Mouse (Mus musculus) adrenal gland (tissue): ENCODE measurements around the gene Osbpl5.

Experiments used
- intact Hi-C: fragments of 180-260 bp; cut with DNase I; formaldehyde crosslinking; loops from one replicate; pipeline ENCODE4 v1.15.1; 2025

Gene Osbpl5

DNA sequence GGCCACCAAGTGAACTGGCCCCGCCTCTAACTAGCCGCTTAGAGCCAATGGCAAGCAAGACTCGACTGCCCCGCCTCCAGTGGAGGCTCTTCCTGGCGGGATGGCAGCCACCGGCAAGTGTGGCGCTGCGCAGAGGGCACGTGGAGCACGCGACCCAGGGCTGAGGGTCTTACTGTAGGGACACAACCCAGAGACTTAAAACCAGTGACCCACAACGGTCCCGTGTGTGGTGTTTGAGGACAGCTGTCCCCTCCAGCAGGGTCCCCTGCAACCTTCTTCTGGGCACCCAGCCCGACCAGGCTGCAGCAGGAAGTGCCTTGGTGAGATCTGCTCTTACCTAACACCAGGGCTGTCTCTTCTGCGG is 224 bp upstream of the Osbpl5 start:
- intact Hi-C loops: loop anchor here (10.0 kb wide), 1 partner anchor 172 kb away; no protein-coding TSS in a partner anchor

DNA sequence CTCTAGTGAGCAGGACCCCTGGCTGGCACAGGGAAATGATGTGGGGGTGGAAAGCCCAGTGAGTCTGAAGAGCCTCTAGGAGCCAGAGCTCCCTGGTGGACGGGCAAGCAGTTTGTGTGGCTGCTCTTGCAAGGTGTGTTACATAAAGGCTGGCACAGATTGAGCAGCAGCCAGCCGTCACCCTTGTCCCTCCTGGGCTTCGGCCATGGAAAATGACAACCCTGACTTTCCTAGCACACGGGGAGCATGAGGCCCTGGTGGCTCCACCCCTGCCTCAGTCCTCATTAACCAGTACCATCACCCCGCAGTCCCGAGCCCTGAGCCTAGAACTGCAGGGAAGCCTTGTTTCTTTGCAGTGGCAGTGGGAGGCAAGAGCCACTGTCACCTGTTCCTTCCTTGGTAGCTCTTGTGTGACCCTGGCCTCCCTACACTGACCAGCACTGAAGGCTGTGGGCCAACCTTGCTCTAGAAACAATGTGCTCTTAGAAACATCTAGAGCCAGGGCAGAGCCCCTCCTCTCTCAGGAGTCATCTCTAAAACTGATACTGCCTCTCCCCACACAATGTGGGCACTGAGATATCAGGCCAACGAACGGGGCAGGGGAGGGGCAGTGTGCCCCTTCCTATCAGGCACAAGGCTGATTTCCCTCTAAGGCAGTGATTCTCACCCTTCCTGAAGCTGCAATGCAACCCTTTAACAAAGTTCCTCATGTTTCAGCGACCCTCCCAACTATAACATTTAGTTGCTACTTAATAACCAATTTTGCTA is 1.2 kb downstream of the Osbpl5 start:
- intact Hi-C loops: loop anchor here (10.0 kb wide), 1 partner anchor 171 kb away; no protein-coding TSS in a partner anchor

GRCm38 (mm10) chr7:143753990-143754715 is 2.6 kb downstream of the Osbpl5 start:
- intact Hi-C loops: loop anchor here (10.0 kb wide), 1 partner anchor 169 kb away; no protein-coding TSS in a partner anchor

GRCm38 (mm10) chr7:143752606-143753005 is 4.2 kb downstream of the Osbpl5 start:
- intact Hi-C loops: loop anchor here (10.0 kb wide), 1 partner anchor 168 kb away; no protein-coding TSS in a partner anchor

- intact Hi-C loops: loop anchor here (10.0 kb wide), 1 partner anchor 167 kb away; no protein-coding TSS in a partner anchor
Observed at GRCm38 (mm10) chr7:143752056-143752455, 4.7 kb downstream of the Osbpl5 start.

- intact Hi-C loops: loop anchor here (10.0 kb wide), 1 partner anchor 167 kb away; no protein-coding TSS in a partner anchor
Observed at GRCm38 (mm10) chr7:143751380-143751779, 5.4 kb downstream of the Osbpl5 start.

- intact Hi-C loops: no loop called here
Observed at GRCm38 (mm10) chr7:143749045-143749444, 7.7 kb downstream of the Osbpl5 start.

- intact Hi-C loops: loop anchor here (1.0 kb wide), 1 partner anchor 42 kb away; no protein-coding TSS in a partner anchor
Observed at GRCm38 (mm10) chr7:143748041-143748868, 8.5 kb downstream of the Osbpl5 start.

DNA sequence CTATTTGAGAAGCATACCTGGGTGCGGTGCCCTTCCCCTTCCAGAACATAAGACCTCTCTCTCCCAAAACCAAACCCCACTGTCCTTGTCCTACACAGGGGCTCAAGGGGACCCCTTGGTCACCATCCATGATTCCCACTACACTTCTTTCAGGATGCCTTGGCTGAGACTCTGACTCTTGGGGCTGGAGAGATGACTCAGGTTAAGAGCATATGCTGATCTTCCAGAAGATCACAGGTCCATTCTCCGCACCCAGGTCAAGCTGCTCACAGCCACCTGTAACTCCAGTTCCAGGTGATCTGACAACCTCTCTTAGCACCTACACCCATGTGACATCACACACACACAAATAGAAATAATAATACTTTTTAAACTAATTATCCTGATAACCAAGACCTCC is 16.1 kb downstream of the Osbpl5 start:
- intact Hi-C loops: no loop called here

DNA sequence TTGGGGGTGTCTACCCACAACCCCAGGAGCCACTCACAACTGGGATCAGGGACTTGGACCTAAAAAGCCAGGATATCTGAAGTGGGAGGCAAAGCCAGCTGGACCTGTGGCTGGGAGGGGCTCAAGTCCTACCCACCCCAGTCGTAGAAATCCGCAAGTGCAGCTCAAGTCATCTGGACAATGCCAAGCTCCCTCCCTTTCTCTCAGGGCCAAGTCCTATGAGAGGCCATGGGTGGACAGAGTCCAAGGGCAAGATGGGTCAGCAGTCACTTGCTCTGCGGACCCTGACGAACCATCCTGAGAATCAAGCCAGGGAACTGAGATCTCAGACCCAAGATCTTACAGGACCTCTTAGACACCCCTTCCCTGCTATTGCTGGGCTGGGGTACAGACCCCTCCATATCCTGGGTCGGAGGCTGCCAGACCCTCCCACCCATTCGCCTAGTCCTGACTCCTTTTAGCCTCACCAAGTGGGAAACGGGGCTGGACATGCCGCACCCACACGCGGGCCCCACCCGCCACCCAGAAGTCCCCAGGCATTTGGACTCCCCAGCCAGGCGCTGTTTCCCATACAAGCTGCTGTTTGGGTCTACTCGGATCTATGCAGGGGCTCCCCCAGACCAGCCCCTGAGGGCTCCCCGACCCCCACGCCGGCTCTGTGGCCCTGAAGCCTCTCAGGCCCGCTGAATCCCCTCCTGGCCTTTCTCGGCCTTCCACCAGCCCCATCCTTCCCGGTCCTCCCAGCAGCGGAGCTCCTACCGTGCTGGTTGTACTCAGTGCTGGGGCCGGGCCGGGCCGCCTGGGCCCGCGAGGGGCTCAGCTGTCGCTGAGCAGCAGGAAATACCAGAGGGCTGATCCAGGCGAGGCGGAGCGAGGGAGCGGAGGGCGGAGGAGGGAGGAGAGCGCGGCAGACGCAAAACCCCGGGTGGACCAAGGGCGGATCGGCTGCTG is 17.0 kb downstream of the Osbpl5 start:
- intact Hi-C loops: no loop called here

GRCm38 (mm10) chr7:143738601-143739006 is 18.2 kb downstream of the Osbpl5 start:
- intact Hi-C loops: no loop called here

DNA sequence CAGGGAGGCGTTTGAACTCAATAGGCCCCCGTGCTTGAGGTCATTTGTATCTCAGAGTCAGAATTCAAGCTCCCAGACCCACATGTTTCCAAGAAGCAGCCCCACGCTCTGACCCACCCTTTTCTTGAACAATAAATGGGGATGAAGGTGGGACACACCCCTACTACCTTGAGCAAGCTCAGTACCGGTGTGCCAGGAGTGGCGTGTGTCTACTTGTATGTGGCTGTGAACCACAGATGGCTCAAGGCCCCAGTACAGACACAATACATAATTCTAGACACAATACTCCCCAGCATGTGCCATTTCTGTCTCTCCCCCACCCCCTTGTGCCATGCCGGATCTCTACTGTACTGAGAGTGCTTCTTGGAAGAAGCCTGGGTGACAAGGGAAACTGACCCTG is 18.6 kb downstream of the Osbpl5 start:
- intact Hi-C loops: no loop called here

DNA sequence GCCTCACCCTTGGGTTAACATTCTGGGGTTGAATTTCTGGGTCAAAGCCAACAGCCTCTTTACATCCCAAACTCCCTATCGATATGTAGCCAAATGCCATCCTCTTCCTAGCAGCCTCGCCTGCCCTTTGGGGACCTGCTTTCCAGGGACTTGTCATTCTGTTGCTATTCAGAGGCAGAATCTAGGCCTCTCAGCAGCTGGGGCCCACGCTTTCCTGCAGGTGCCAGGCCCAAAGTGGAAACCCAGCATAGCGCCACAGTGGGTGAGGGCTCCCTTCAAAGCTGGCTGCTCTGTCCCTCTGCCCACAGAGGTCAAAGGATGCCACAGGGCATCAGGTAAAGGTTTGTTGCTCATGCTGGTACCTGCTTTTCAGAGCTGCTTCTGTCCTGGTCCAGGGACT is 23.0 kb downstream of the Osbpl5 start:
- intact Hi-C loops: no loop called here

GRCm38 (mm10) chr7:143729886-143730285 is 26.9 kb downstream of the Osbpl5 start:
- intact Hi-C loops: no loop called here

GRCm38 (mm10) chr7:143726396-143726795 is 30.4 kb downstream of the Osbpl5 start:
- intact Hi-C loops: no loop called here

- intact Hi-C loops: no loop called here
Observed at GRCm38 (mm10) chr7:143723841-143724240, 32.9 kb downstream of the Osbpl5 start.

GRCm38 (mm10) chr7:143722646-143723045 is 34.1 kb downstream of the Osbpl5 start:
- intact Hi-C loops: no loop called here

- intact Hi-C loops: no loop called here
Observed at GRCm38 (mm10) chr7:143717811-143718210, 39.0 kb downstream of the Osbpl5 start.

DNA sequence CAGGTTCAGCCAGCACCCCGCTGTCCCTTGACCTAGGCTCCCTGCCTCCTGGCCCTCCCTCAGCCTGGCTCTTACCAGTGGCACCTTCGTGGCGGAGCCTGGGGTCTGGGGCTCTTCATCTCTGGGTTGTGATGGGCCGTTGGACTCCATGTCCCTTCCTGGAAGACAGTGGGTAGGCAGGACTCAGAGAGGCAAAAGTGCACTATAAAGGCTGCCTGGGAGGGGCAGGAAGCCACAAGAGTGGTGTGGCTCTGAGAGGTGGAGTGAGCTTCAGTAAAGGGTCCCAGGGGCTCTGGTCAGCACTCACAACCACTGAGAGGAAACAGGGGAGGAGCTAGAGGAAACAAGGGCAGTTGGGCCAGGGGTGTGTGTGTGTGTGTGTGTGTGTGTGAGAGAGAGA is 43.4 kb downstream of the Osbpl5 start:
- intact Hi-C loops: no loop called here

DNA sequence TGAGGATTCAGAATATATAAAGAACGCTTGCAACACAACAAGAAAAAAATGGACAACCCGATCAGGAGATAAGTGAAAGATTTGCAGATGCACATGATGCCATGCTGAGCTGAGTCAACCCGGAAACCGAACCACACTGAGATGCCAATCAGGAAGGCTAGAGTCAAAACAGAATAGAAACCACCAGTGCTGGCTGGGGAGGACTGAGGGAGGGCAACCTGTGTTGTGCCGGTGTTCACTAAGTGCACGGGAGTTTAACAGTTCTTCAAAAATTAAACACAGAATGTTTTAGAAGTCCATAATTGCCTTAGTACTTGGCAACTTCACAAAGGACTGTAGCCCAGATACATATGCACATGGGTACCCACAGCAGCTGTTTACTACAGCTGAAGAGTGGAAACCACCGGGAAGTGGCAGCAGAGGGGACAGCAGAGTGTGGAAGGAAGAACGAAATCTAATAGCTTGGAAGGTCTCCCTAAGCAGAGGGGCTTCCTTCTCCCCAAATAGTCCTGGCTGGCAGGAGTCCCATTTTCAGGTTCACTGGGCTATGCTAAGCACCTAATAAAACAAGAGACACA is 43.9 kb downstream of the Osbpl5 start:
- intact Hi-C loops: no loop called here
